Mouse (Mus musculus) lung, adult 2 months (tissue): Measurements from ENCODE around the gene Cfap54.

Experiments
- CTCF ChIP-seq: fragments of 200-500 bp; IDR thresholded peaks from 2 replicates; pipeline ENCODE4 v1.5.1; 2011; ENCODE audit warnings: mild to moderate bottlenecking, low read length, control low read depth; ENCODE audit not compliant: insufficient read depth
- POLR2A ChIP-seq: fragments of 200-500 bp; IDR thresholded peaks from 2 replicates; pipeline ENCODE4 v1.6.1; 2011; ENCODE audit warnings: low read depth, mild to moderate bottlenecking, control low read depth, low read length, borderline replicate concordance; ENCODE audit errors: extremely low read depth

DNA sequence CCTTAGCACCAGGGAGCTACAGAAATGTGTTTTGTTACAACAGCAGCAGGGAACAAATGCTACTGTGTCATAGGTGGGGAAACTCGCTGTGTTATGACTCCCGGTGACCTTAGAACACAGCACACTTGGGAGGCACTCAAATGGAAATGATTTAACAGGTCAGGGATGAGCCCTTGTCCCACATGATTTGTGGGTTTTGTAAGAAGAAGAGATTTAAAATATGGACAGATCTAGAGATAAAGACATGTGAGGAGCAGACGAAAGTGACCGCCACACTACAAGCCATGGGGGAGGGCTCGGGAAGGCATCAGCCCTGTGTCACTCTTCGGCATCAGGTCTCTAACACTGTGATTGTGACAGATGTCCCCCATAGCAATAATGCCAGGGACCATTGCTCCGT lies 144.3 kb downstream of the Cfap54 start:
- TF ChIP-seq CTCF (no peak), POLR2A (no peak)
